Mouse (Mus musculus) liver, adult 2 months (tissue): ENCODE measurements around the gene S1pr3.

ENCODE experiments used
- CTCF ChIP-seq: fragments of 200-500 bp; IDR thresholded peaks from 2 replicates; pipeline ENCODE4 v1.5.1; 2011; ENCODE audit warnings: low read depth, low read length, control low read depth
- POLR2A ChIP-seq: fragments of 200-500 bp; IDR thresholded peaks from 2 replicates; pipeline ENCODE4 v1.6.1; 2011; ENCODE audit warnings: low read length, control low read depth; ENCODE audit not compliant: insufficient read depth; ENCODE audit errors: extremely low read depth

GRCm38 (mm10) chr13:51399562-51399961, 8.9 kb upstream of the S1pr3 start:
- TF ChIP-seq CTCF (no peak), POLR2A (no peak)
